Mouse (Mus musculus): ENCODE results near the gene Kank2. TPM values are rescaled to one million over a fixed set of nuclear protein-coding genes. Genes with fewer than 3 reads are reported as not detected.
A peak's percentile ranks its signal among the peaks of the same experiment; 100 is the strongest.
"Not testable (repeated sequence)": the region's sequence is repeated elsewhere in the genome, so short reads cannot be mapped to it uniquely, and the experiment has no call there.

Kank2 gene
- polyA plus RNA-seq, 1 experiment from 2014 or later: 19.9 TPM

GRCm38 (mm10) chr9:21796259-21796658, 2.3 kb downstream of the Kank2 start:
- Histone ChIP-seq H3K27me3 (no peaks in the 10 kb centered on the region), H3K9me3 (no peaks in the 10 kb centered on the region), H3K27ac (peak overlapping the region; percentile 97), H3K36me3 (peaks cover 62% of the 10 kb centered on the region), H3K4me3 (replicated peaks) (peak overlapping the region; percentile 82), H3K4me2 (peak overlapping the region; percentile 66), H3K9ac (replicated peaks) (peak overlapping the region; percentile 44), H3K4me1 (replicated peaks) (peaks cover 41% of the 10 kb centered on the region)
- 38% methylated on average over 3 of the region's 3 CpGs for WGBS
- no peak for ATAC-seq (ENCODE audit: insufficient number of reproducible peaks, insufficient read depth, low FRiP score, low TSS enrichment, low read depth)

GRCm38 (mm10) chr9:21795579-21795978, 3.0 kb downstream of the Kank2 start:
- H3K9me3 ChIP-seq: no peaks in the 10 kb centered on the region
- H3K27ac ChIP-seq: peak overlapping the region; percentile 97; the same call in 1 of the 2 replicates
- H3K27me3 ChIP-seq: no peaks in the 10 kb centered on the region
- peaks cover 62% of the 10 kb centered on the region for H3K36me3 ChIP-seq
- H3K4me2 ChIP-seq: peak overlapping the region; percentile 66
- peak overlapping the region; percentile 82; the same call in 1 of the 2 replicates for H3K4me3 ChIP-seq (replicated peaks)
- 83% methylated on average over 5 of the region's 5 CpGs for WGBS
- no peak for ATAC-seq (ENCODE audit: insufficient number of reproducible peaks, insufficient read depth, low FRiP score, low TSS enrichment, low read depth)
- H3K9ac ChIP-seq (replicated peaks): 0 out of 2 replicates have a peak overlapping the region, but pooled peaks have one; percentile 44
- H3K4me1 ChIP-seq (replicated peaks): peaks cover 41% of the 10 kb centered on the region

- Histone ChIP-seq H3K4me1 (replicated peaks) (peaks cover 41% of the 10 kb centered on the region), H3K27me3 (no peaks in the 10 kb centered on the region), H3K4me3 (replicated peaks) (no peak overlapping the region), H3K9me3 (no peaks in the 10 kb centered on the region), H3K9ac (replicated peaks) (no peak overlapping the region), H3K27ac (no peak overlapping the region), H3K4me2 (no peak overlapping the region), H3K36me3 (peaks cover 65% of the 10 kb centered on the region)
- ATAC-seq (ENCODE audit: insufficient number of reproducible peaks, insufficient read depth, low FRiP score, low TSS enrichment, low read depth): no peak
- whole genome bisulfite sequencing: 96% methylated on average over 25 of the region's 25 CpGs
Observed at GRCm38 (mm10) chr9:21794925-21795324, 3.6 kb downstream of the Kank2 start.

- Histone ChIP-seq H3K4me1 (replicated peaks) (peaks cover 41% of the 10 kb centered on the region), H3K27ac (no peak overlapping the region), H3K9me3 (no peaks in the 10 kb centered on the region), H3K36me3 (peaks cover 67% of the 10 kb centered on the region), H3K27me3 (no peaks in the 10 kb centered on the region), H3K4me3 (replicated peaks) (no peak overlapping the region), H3K4me2 (no peak overlapping the region), H3K9ac (replicated peaks) (no peak overlapping the region)
- WGBS: 96% methylated on average over 18 of the region's 18 CpGs
- no peak for ATAC-seq (ENCODE audit: insufficient number of reproducible peaks, insufficient read depth, low FRiP score, low TSS enrichment, low read depth)
Observed at GRCm38 (mm10) chr9:21794344-21794834, 4.2 kb downstream of the Kank2 start.

- not testable (repeated sequence) for H3K4me2 ChIP-seq; H3K9me3 ChIP-seq; ATAC-seq (ENCODE audit: insufficient number of reproducible peaks, insufficient read depth, low FRiP score, low TSS enrichment, low read depth); H3K4me3 ChIP-seq (replicated peaks); H3K27me3 ChIP-seq; H3K27ac ChIP-seq; H3K9ac ChIP-seq (replicated peaks)
- peaks cover 75% of the 10 kb centered on the region for H3K36me3 ChIP-seq
- peaks cover 37% of the 10 kb centered on the region for H3K4me1 ChIP-seq (replicated peaks)
- WGBS: 97% methylated on average over 6 of the region's 6 CpGs
Observed at GRCm38 (mm10) chr9:21793507-21793906, 5.0 kb downstream of the Kank2 start.

- Histone ChIP-seq H3K9ac (replicated peaks) (0 out of 2 replicates have a peak overlapping the region, but pooled peaks have one; percentile 9), H3K27me3 (no peaks in the 10 kb centered on the region), H3K36me3 (peaks cover 81% of the 10 kb centered on the region), H3K27ac (no peak overlapping the region), H3K4me1 (replicated peaks) (peaks cover 44% of the 10 kb centered on the region), H3K4me2 (no peak overlapping the region), H3K9me3 (no peaks in the 10 kb centered on the region), H3K4me3 (replicated peaks) (no peak overlapping the region)
- WGBS: 76% methylated on average over 8 of the region's 8 CpGs
- no peak for ATAC-seq (ENCODE audit: insufficient number of reproducible peaks, insufficient read depth, low FRiP score, low TSS enrichment, low read depth)
Observed at GRCm38 (mm10) chr9:21792644-21793043, 5.9 kb downstream of the Kank2 start.

- Histone ChIP-seq H3K9ac (replicated peaks) (no peak overlapping the region), H3K9me3 (no peaks in the 10 kb centered on the region), H3K4me3 (replicated peaks) (no peak overlapping the region), H3K27me3 (no peaks in the 10 kb centered on the region), H3K4me2 (no peak overlapping the region), H3K27ac (no peak overlapping the region), H3K4me1 (replicated peaks) (peaks cover 42% of the 10 kb centered on the region), H3K36me3 (peaks cover 88% of the 10 kb centered on the region)
- ATAC-seq (ENCODE audit: insufficient number of reproducible peaks, insufficient read depth, low FRiP score, low TSS enrichment, low read depth): no peak
- 83% methylated on average over 8 of the region's 8 CpGs for WGBS
Observed at GRCm38 (mm10) chr9:21791861-21792260, 6.7 kb downstream of the Kank2 start.

- 61% methylated on average over 9 of the region's 9 CpGs for WGBS
Observed at GRCm38 (mm10) chr9:21788234-21788633, 10.3 kb downstream of the Kank2 start.

GRCm38 (mm10) chr9:21787654-21788053, 10.9 kb downstream of the Kank2 start:
- Histone ChIP-seq H3K4me2 (no peak overlapping the region), H3K9me3 (no peaks in the 10 kb centered on the region), H3K36me3 (peaks cover 90% of the 10 kb centered on the region), H3K9ac (replicated peaks) (no peak overlapping the region; the same call in 1 of the 2 replicates), H3K4me1 (replicated peaks) (peaks cover 19% of the 10 kb centered on the region), H3K27ac (peak overlapping the region; percentile 62), H3K27me3 (no peaks in the 10 kb centered on the region), H3K4me3 (replicated peaks) (no peak overlapping the region)
- no peak for ATAC-seq (ENCODE audit: insufficient number of reproducible peaks, insufficient read depth, low FRiP score, low TSS enrichment, low read depth)
- 68% methylated on average over 5 of the region's 5 CpGs for WGBS

More at GRCm38 (mm10) chr9:21788234-21788633, 10.3 kb downstream of the Kank2 start:
- H3K9ac ChIP-seq (replicated peaks): no peak overlapping the region
- H3K4me1 ChIP-seq (replicated peaks): peaks cover 23% of the 10 kb centered on the region
- ATAC-seq (ENCODE audit: insufficient number of reproducible peaks, insufficient read depth, low FRiP score, low TSS enrichment, low read depth): no peak
- H3K27me3 ChIP-seq: no peaks in the 10 kb centered on the region
- H3K36me3 ChIP-seq: peaks cover 93% of the 10 kb centered on the region
- no peak overlapping the region for H3K4me3 ChIP-seq (replicated peaks)
- H3K27ac ChIP-seq: peak overlapping the region; percentile 56; the same call in 1 of the 2 replicates
- no peaks in the 10 kb centered on the region for H3K9me3 ChIP-seq
- no peak overlapping the region for H3K4me2 ChIP-seq

GRCm38 (mm10) chr9:21786906-21787305, 11.6 kb downstream of the Kank2 start:
- H3K36me3 ChIP-seq: peaks cover 90% of the 10 kb centered on the region
- no peaks in the 10 kb centered on the region for H3K27me3 ChIP-seq
- H3K4me3 ChIP-seq (replicated peaks): no peak overlapping the region
- ATAC-seq (ENCODE audit: insufficient number of reproducible peaks, insufficient read depth, low FRiP score, low TSS enrichment, low read depth): no peak; the same call in 1 of the 2 replicates
- no peaks in the 10 kb centered on the region for H3K9me3 ChIP-seq
- 0 out of 2 replicates have a peak overlapping the region, but pooled peaks have one; percentile 2 for H3K4me2 ChIP-seq
- peaks cover 21% of the 10 kb centered on the region for H3K4me1 ChIP-seq (replicated peaks)
- peak overlapping the region; percentile 62 for H3K27ac ChIP-seq
- no peak overlapping the region for H3K9ac ChIP-seq (replicated peaks)
- 11% methylated on average over 6 of the region's 6 CpGs for WGBS

GRCm38 (mm10) chr9:21786309-21786708, 12.2 kb downstream of the Kank2 start:
- Histone ChIP-seq H3K4me1 (replicated peaks) (peaks cover 23% of the 10 kb centered on the region), H3K36me3 (peaks cover 90% of the 10 kb centered on the region)
- H3K4me2 ChIP-seq; H3K9me3 ChIP-seq; H3K9ac ChIP-seq (replicated peaks); H3K4me3 ChIP-seq (replicated peaks); H3K27me3 ChIP-seq; H3K27ac ChIP-seq; ATAC-seq (ENCODE audit: insufficient number of reproducible peaks, insufficient read depth, low FRiP score, low TSS enrichment, low read depth): not testable (repeated sequence)
- WGBS: 99% methylated on average over 2 of the region's 2 CpGs

Measured in limb, embryonic 12.5 days (tissue).